Mouse (Mus musculus) mesoderm, embryonic 11.5 days (tissue): Measurements from ENCODE around the gene Efna5.

Experiments used
- DNase-seq: peaks from one replicate; pipeline ENCODE4 v3.0.0-alpha.2; 2012; ENCODE audit warnings: low read depth, low spot score

The Efna5 gene

DNA sequence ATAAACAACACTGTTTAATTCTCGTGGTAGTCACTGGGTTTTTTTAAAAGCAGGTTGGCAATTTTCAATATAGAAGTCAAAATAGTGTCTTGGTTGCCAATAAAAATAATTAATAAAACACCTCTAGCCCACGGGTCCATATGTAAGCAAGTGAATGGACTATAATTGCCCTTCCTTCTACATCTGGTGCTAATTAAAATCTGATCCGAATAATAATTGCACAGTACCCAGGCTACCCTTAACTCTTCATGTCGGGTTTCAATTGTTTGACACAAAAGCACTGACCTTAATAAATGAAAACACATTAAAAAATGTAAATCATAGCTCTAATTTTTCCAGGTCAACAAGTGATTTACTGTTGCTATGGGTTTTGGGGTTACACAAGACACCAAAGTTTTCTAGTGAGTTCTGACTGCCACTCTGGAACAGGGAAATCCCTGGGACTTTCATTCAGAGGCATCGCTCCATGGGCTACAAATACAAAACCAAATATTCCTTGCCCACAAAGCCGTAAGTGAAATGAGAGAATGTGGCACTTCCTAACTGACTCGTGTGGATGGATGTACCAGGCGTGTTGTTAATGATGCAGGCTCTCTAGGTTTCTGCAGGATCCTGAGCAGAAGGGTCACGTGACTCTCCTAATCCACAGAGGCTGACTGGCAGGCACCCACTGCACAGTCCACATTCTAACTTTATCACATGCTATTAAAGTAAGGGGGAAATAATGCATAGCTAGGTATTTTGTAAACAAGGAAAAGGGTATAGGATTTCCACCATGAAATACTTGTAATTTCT is 178.9 kb downstream of the Efna5 start:
- DNase-seq: no peak

DNA sequence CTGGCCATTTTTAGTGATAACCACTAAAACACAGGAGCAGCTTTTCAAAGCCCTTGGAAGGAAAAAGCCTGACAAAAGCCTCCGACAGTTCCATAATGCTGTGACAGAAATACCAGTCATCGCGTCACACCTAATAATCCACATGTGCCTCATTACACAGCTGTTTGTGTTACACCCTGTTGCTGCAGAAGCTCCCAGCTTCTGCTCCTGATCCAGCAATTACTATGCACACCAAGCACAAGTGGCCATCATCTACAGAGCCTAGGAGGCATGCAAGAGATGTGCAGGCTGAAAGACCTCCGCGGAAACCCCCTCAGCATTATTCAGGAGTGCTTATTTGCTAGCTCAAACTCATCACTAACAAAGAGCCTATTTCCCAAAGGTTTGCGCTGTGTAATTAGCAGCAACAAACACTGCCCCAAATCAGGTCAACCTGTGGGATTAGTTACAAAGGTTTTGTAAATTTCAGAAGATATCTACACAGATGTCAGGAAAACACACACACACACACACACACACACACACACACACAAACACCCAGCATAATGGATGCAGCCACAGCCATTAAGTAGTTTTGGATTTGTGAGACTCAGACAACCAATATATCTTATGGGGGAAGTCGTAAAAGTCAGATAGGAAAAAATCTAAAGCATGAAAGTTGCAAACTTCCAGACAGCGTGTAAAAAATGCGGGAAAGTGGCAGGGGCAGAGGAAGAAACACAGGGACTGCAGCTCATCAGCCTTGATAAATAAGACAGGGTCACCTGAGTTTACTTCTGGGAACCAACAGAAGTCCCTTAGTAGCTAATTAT is 180.1 kb downstream of the Efna5 start:
- peak; percentile 63 for DNase-seq

DNA sequence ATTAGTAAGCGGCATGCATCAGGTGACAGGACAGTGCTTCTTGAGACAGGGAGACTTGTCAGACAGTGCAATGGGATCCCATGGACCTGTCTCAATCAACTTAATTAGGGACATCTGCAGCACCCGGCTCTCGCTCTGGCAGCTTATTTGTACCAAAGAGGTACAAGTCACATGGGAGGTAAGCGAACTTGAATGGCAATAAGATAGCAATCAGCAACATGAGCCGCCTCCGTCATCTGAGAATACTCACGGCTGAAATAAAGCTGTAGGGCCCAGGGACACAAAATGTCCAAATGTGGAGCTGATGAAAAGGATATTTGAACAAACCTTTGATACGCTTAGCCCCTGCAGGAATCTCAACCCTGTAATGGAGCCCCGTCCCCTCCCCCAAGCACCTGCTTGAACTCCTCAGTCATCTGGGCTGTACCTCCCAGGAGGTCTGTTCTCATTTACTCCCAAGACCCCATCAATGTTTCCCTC is 186.1 kb downstream of the Efna5 start:
- DNase-seq: no peak

DNA sequence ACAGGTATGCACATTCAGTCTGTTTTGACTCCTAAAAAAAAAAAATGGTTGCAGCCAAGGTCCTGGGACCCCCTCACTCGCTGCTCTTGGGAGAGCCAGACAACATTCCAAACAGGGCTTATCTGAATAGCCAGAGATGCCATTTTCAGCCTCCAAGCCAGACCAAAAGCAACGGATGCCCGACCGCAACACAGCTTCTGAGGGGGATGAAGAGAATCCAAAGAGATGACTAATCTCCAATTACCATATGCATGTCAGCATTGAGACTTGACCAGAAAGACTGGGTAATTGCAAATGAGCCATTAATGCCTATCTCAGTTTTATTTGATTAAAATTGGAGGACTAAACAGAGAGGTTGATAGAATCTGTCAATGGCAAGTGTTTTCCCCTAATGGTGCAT is 188.9 kb downstream of the Efna5 start:
- no peak for DNase-seq

DNA sequence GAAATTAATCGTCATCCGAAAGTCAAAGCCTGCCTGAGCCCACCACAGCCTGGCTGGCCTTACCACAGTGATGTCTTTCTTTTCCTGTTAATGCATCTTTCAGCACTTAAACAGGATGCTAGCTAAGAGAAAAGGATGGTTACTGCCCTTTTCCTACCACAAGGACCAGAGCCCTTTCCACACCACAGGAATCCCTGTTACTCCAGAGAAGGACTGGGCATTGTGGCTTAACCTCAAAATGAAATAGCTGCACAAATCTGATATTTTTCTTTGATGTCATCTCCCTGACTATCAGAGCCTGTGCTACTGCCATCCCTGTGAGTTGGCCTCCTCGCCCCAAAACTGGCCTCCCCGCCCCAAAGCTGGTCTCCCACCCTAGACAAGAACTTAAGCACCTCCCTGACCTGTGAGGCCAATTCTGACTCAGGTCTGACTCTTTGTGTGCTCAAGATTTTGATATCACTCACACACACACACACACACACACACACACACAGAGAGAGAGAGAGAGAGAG is 189.9 kb downstream of the Efna5 start:
- DNase-seq: no peak

DNA sequence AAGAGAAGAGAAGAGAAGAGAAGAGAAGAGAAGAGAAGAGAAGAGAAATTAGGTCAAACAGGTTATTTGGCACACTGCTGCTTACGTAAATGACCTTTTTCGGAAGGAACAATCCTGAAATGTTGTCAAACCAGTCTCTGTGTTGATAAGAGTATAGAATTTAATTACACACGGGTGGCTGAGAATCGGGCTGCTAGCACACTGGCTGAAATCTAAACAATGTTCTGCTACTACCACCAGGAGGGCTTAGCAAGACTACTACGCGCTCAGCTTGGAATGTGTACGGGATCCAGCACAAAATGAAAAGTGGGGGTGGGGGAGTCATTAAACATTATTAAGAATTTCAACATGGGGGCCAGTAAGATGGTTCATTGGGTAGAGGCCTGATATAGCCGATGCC is 190.9 kb downstream of the Efna5 start:
- no peak for DNase-seq

DNA sequence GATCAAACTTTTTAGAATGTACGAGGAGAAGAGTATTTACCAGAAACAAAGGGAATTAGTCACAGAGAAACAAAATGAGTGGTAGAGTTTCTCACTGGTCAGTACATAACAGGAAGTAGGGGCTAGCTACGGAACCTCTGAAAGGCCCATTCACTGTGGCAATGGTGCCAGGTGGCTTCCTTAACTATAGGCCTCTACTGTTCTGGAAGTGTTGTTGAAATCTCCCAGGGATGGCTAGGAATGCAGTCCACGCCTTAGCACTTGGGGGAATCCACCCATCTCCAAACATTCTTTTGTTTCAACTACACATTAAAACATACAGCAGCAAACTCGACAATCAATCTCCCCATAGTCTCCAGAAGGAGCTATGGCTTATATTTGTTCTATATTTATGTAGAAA is 191.5 kb downstream of the Efna5 start:
- no peak for DNase-seq

DNA sequence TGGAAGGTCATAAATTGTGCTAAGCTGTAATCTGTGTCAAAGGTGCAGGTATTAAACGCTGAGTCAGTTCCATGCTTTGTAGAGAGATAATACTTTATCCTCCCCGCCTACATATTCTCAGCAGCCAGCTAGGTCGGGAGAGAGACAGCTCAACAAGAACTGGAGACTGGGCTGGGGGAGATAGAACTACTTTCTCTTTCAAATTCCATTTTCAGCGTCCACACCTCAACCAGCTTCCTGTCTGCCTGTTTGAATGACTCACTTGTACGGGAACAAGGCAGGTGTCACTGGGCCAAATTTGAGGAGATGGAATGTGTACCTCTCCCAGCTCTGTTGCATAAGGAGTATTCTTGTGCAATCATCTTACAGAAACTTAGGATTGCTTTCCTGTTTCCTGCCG is 193.7 kb downstream of the Efna5 start:
- no peak for DNase-seq

DNA sequence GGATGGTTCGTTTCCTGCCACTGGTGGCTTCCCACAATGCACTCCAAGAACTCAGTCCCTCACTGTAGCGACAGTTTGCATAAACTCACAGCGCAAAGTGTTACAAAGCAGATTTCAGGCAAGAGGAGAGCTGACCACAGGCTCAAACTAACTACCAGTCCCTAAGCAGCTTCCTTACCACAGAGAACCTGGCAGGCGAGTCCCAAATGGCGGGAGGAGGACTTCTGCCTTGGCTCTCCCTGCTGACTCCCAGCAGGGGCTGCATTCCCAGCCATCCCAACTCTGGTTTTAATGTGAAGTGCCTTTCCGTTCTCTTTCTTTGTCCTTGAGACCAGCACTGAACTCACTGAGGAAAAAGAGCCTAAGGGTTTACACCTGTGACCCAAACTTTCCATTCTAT is 195.9 kb downstream of the Efna5 start:
- DNase-seq: no peak

DNA sequence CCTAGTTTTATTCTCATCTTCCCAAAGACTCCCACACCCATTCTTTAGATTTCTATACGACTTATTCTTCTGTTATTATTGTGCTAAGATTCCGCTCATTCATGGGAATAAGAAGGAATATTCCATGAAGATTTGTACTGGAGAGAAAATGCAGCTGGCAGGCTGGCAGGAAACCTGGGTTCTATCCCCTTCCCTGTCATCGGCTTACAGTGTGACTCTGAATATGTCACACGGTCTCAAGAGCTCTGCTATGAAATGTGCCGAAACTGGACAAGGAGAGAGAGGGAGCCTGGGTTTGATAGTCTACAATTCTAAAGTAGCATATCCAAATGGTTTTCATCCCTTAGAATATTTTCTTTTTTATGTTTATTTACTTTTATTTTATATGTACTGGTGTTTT is 198.0 kb downstream of the Efna5 start:
- DNase-seq: no peak

DNA sequence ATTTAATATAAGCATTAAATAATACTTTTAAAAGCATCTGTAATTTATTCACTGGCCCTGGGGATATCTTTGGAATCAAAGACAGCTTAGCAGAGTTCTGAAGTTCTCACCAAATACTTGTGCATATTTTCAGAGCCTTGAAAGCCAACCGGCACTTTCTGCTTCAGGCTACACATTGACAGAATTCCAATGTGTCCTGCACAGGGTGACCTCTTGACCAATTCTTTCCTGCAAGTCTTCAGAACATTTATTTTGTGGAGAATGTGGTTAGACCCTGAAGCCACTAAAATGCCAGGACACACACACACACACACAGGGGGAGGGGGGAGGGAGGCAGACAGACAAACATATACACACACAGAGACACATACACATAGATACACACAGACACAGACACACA is 199.4 kb downstream of the Efna5 start:
- no peak for DNase-seq

DNA sequence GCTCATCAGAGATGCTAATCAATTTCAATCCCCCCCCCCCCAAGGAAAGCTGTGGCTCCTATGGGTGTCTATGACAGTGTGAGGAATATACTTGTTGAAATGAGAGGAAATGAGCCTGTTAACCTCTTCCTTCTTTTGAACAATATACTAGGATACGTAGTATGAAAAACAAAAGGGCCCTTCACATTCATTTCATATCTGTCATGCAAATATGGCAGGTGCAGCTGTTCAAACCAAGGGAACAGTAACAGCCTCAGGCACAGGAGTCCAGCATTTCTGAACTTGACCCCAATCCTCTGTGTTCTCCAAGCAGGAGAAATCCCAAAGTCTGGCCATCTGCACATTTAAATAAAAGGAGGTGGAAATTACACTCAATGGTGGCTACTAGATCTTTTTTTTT is 200.4 kb downstream of the Efna5 start:
- no peak for DNase-seq

DNA sequence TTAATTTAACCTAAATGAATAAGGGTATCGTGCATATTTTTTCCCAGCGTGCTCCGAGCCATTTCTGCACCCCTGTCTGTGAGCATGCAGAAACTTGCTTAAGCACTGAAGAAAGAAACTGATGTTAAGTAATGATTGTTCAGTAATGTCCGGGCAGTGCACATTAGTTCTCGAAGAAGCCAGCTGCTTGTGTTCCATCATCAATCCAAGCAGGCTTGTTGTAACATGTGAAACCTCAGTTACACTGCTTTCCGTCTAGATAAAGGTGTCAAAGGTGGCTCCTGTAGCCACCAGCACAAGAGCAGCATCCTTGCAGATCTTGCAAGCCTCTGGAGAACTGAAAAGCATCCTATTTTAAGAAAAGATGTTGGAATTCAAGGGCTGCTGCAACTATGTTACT is 204.3 kb downstream of the Efna5 start:
- DNase-seq: no peak

DNA sequence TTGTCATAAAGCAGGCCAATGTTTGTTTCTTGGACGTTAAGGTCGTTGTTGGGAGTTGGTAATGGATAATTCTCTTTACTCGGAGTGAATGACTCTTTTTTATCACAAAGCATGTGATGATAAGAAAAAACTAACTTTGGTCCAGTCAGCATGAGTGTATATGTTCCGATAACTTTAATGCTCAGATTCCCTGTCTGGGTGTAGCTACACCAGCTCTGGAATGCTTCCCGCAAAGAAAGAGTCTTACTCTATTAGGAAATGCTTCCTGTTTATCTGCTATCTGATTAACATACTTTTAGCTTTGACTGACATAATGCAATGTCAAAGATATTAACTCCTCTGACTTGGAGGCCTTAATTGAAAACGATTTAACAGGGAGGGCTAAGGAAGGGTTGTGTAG is 204.7 kb downstream of the Efna5 start:
- DNase-seq: no peak

DNA sequence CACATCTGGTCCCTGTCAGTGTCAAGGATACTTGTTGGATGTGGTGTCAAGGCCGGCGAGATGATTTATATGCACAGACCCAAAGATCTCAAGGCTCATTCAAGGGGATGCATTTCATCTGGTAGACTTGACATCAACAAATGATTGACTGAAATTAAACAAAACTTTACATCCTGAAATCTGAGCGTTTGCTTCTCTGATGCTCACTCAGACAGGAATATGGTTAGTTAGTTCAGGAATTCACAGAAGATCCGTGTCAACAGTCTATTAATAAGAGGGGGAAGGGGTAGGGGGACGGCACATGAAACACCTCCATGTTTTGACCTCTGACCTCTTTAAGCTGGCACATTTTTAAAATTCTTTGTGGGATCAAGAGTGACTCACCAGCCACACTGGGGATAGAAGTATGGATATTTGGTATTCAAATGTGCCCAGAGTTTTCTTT is 205.3 kb downstream of the Efna5 start:
- peak; percentile 82 for DNase-seq

DNA sequence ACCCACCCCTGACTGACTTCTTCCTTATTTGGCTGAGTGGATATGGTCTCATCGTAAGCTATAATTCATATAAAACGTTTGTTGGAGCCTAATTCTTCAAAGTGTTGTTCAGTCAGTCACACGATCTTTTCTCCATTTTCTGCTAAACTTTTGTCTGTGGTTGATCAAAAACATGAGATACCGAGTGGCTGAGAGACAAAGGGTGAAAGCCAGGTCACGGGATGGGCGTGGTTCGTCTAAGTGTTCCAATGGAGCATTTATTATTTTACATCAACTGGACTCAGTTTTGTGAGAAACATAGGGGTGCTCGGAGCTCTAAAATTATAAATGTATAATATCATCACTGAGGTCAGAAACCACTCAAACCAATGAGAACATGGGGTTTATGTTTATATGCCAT is 209.0 kb downstream of the Efna5 start:
- no peak for DNase-seq

DNA sequence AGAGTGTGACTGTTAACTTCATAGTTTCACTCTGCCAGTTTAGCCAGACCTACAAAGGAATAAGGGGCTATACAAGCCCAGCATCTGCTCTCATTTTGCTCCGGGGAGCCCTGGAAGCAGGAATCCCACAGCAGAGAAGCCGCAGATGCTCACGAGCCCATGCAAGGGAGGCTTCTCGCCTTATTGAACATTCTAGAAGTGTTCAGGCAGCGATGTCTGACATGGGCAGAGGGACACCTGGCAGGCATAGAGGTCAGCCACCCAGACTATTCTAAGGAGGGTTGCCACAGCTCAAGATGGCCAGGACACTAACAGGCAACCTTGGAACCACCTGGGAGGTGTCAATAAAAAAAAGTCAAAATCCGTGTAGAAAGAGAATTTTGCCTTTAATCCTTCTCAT is 214.4 kb downstream of the Efna5 start:
- no peak for DNase-seq

DNA sequence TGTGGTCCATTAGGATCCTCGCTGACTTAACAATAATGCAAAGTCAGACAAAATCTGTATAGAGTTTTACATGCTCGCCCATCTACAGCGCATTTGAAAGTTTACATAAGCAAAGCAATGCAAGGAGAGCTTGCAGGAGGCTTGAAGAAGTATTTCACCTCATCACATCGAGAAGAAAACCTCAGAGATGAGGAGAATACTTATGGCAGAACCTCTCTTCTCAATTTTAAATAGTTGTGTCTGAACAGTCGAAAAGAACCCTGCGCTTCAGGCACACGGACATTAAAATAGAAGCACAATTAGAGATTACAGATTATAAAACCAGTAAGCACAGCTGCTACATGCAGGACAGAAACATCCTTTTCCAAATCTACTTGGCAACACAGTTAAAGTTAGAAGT is 215.3 kb downstream of the Efna5 start:
- DNase-seq: no peak

DNA sequence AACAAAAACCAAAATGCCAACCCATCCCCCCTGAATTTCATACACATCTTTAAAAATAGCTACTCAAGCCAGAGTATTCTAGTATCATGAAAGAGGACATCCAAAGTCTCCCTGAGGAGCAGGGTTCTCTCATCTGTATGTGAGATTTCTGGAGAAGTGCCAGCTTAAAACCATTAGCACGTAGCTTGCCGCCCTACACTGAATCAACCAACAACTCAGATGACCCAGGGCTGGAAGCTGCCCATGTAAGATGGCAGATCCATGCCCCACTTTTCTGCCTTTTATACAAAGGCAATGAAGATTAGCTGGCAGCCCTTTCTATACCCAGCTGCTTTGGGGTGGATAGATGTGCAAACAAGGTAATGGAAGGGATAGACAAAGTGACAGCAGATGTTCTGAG is 216.4 kb downstream of the Efna5 start:
- no peak for DNase-seq

DNA sequence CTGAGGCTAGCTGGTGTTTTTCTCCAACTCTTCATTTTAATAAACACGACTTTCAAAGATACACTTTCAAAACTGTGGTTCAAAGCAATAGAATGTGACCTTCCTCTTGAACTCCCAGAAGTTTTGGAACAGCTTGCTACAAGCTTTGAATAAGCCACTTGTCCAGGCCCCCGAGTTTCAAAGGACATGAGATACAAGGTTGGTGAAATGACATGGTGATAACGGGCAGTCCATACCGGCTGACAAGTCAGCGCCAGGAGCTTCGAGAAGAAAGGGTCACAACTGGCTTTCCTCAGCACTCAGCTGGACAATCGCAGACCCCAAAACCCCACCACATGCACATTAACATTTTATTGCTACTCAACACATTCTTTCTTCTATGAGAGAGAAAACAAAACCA is 219.3 kb downstream of the Efna5 start:
- DNase-seq: no peak

DNA sequence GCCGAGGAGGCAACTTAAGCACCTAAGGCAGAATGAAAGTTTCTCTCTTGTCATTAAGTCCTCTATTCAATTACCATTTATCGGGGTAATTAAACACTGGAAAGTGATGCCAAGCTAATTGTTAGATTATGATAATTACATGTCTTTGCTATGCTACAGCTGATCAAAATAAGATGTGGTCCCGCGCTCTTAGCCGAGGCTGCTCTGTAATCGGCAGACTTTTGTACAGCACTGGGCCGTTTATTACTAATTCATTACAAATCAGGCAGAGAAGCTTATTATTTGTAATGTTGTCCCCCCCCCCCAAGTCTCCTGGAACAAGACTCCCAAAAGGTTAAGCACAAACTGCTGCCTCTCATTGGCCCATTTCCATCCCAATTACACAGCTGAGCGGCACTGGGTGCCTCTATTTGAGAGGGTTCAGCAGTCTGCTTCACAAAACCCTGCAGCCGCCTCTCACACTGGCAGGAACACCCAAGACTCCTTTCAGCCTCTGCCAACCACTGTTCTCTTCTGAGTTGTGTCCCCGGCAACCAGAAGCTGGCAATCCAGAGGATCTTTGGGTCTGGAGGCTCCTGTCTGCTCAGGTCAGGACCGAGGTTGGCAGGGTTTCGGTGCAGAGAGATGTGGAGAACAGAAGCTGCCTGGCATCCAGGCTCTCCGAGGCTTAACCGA is 221.5 kb downstream of the Efna5 start:
- DNase-seq: no peak
